Mouse (Mus musculus) kidney, postnatal 4 days (tissue): ENCODE measurements around the gene Galnt4.
A peak's percentile ranks its signal among the peaks of the same experiment; 100 is the strongest.

Experiments used
- DNase-seq, 2 experiments: peaks; one replicate each; pipeline ENCODE4 v3.0.0; 2021; ENCODE audit warnings: mixed read lengths in 2 of 2

The Galnt4 gene

DNA sequence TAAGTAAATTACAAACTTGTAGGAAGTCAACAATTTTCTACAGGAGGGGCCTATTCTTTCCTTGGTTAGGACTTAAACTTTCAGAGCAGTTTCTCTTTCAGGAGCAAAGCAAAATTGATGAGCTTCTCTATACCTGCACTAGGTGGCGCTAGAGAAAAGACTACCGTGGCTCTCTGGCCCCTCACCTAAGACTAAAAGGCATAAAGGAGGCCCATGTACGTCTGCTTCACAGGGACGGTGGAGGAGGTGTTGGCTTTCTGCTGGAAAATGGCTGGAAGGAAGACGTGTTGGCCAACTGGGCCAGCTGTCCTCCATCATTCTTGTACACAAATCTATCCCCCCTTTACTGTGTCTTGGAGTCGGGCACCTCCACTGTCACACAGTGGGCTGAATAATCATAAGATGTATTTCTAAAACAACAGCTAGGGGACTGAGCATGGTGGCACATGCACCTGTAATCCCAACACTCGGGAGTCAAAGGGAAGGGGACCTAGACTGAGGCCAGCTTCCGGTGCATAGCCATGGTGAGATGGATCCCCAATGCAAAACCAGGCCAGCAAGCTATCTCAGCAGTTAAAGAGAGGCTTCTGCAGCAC is 54.1 kb downstream of the Galnt4 start:
- DNase-seq = peak; percentile 24 to 39
